ENCODE assay signal across 9 mouse cellular contexts in the genomic region with DNA sequence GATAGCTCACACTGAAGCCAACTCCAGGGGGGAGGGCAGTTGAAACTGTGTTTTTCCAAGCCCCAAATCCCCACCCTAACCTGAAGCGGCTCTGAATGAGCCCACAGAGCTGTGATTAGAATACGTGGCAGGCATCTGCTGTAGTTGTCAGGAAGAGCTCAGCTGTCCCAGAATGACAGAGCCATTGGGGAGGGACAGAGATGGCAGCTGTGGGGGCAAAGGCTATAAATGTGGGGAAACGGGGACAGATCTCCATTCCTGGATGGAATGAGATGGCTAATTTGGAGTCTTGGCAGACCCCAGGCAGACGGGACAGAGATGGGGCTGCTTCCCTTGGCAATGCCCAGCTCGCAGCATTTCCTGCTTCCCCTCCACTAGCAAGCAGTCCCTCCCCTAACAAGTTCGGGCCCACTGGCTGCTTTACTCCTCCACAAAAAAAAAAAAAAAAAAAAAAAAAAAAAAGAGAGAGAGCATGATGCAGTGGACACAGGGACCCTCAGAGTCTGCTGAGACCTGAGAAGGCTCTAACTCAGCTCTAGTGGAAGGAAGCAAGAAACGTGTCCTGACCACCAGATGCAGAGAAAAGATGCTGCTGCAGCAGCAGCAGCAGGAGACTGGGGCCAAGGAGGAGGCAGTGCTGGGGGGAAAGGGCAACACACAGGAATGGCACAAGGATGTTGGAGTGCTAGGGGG. TPM values are rescaled to one million over a fixed set of nuclear protein-coding genes. Genes with fewer than 3 reads are reported as not detected.
DNase-seq lines count a peak whose midpoint lies in the region; ATAC-seq and TF ChIP-seq lines count a peak whose summit lies in the region.
"Had no signal": no experiment of that assay in that cellular context is flagged by ENCODE, and none has a peak within 500 bp of the region (broad histone marks: within the 10 kb centered on the region; RNA-seq: fewer than 3 reads in every experiment).

No protein-coding gene starts in this region.

- ATAC-seq in heart, embryonic 15.5 days (replicated peaks; ENCODE audit: insufficient number of reproducible peaks, insufficient read depth, low FRiP score, low read depth) = no peak
- no peak for ATAC-seq in forebrain, embryonic 13.5 days
- ATAC-seq in liver, embryonic 15.5 days (ENCODE audit: insufficient read depth) = no peak

- peaks cover 47% of the 10 kb centered on the region for H3K4me1 ChIP-seq in heart, embryonic 15.5 days (replicated peaks)
- H3K4me1 ChIP-seq in CH12.LX (ENCODE audit: control insufficient read depth in 1 of 2, insufficient read depth in 2 of 2) = peaks cover 3 to 12% of the 10 kb centered on the region in 2 experiments; a peak in 3 of 4 replicates
- peaks cover 20% of the 10 kb centered on the region for H3K4me1 ChIP-seq in forebrain, embryonic 13.5 days
- H3K4me1 ChIP-seq in liver, embryonic 15.5 days (replicated peaks) = peaks cover 22% of the 10 kb centered on the region

- peaks cover 20% of the 10 kb centered on the region; the same call in 1 of the 2 replicates for H3K27me3 ChIP-seq in heart, embryonic 15.5 days
- H3K27me3 ChIP-seq in CH12.LX (replicated peaks) = peaks cover 32% of the 10 kb centered on the region
- H3K27me3 ChIP-seq in forebrain, embryonic 13.5 days = peaks cover 4% of the 10 kb centered on the region; the same call in 1 of the 2 replicates
- H3K27me3 ChIP-seq in liver, embryonic 15.5 days = peaks cover 65% of the 10 kb centered on the region

- H3K4me2 ChIP-seq in heart, embryonic 15.5 days = peak overlapping the region; percentile 98
- H3K4me2 ChIP-seq in CH12.LX (ENCODE audit: insufficient read depth, low read depth, poor library complexity, severe bottlenecking) = no peak overlapping the region
- H3K4me2 ChIP-seq in forebrain, embryonic 13.5 days = peak overlapping the region; percentile 80
- 0 out of 2 replicates have a peak overlapping the region, but pooled peaks have one; percentile 95 for H3K4me2 ChIP-seq in liver, embryonic 15.5 days

- dilution Hi-C loops in CH12.LX (cut with MboI; ENCODE audit: extremely low pct_ligation_motif_present, extremely low pct_unique_long_range_greater_than_20kb, low sequenced_read_pairs) = no loop called here

- peak overlapping the region; percentile 79 for H3K27ac ChIP-seq in heart, embryonic 15.5 days
- H3K27ac ChIP-seq in CH12.LX (ENCODE audit: insufficient read depth, low read depth) = no peak overlapping the region
- peak overlapping the region; percentile 74 for H3K27ac ChIP-seq in forebrain, embryonic 13.5 days
- H3K27ac ChIP-seq in liver, embryonic 15.5 days (replicated peaks) = no peak overlapping the region

- no peak for TF ChIP-seq CTCF in CH12.LX (conservative IDR thresholded peaks at IDR 0.05 in 1 of 2, IDR thresholded peaks at IDR 0.05 in 1 of 2; ENCODE audit: low read depth in 2 of 2, low read length in 2 of 2)

- no peak for TF ChIP-seq EP300 in CH12.LX (IDR thresholded peaks at IDR 0.05; ENCODE audit: low read length)

- TF ChIP-seq POLR2A in CH12.LX (IDR thresholded peaks at IDR 0.05; ENCODE audit: low read depth, low read length) = no peak

- H3K9me3 ChIP-seq in heart, embryonic 15.5 days (replicated peaks) = no peaks in the 10 kb centered on the region
- no peaks in the 10 kb centered on the region for H3K9me3 ChIP-seq in CH12.LX (replicated peaks; ENCODE audit: low read length)
- no peaks in the 10 kb centered on the region for H3K9me3 ChIP-seq in forebrain, embryonic 13.5 days (replicated peaks)
- H3K9me3 ChIP-seq in liver, embryonic 15.5 days (replicated peaks) = no peaks in the 10 kb centered on the region

- no peaks in the 10 kb centered on the region for H3K79me2 ChIP-seq in CH12.LX (replicated peaks; ENCODE audit: control insufficient read depth, extremely low read depth, insufficient read depth, poor library complexity, severe bottlenecking)

- no peaks in the 10 kb centered on the region for H3K36me3 ChIP-seq in heart, embryonic 15.5 days
- H3K36me3 ChIP-seq in CH12.LX (replicated peaks in 1 of 2; ENCODE audit: control insufficient read depth in 1 of 2, insufficient read depth in 1 of 2, low read length in 1 of 2) = peaks cover 0 to 14% of the 10 kb centered on the region in 2 experiments
- no peaks in the 10 kb centered on the region for H3K36me3 ChIP-seq in forebrain, embryonic 13.5 days (ENCODE audit: poor library complexity, severe bottlenecking)
- H3K36me3 ChIP-seq in liver, embryonic 15.5 days (replicated peaks) = no peaks in the 10 kb centered on the region

- DNase-seq in heart, postnatal 10 days = no peak
- DNase-seq in CH12.LX (ENCODE audit: extremely low read depth) = no peak
- DNase-seq in layer of hippocampus, postnatal 14 days (ENCODE audit: low spot score in 2 of 2) = no peak
- no peak for DNase-seq in ovary, postnatal 10 days (ENCODE audit: low spot score)
- DNase-seq in kidney, adult 11 months = no peak
- DNase-seq: thymus, postnatal 14 days had no signal

- H3K9ac ChIP-seq in heart, embryonic 15.5 days = 0 out of 2 replicates have a peak overlapping the region, but pooled peaks have one; percentile 73
- no peak overlapping the region for H3K9ac ChIP-seq in CH12.LX (ENCODE audit: insufficient read depth, low read depth)
- H3K9ac ChIP-seq in forebrain, embryonic 13.5 days = 0 out of 2 replicates have a peak overlapping the region, but pooled peaks have one; percentile 71
- H3K9ac ChIP-seq in liver, embryonic 15.5 days = no peak overlapping the region

- peak overlapping the region; percentile 64; the same call in 1 of the 2 replicates for H3K4me3 ChIP-seq in heart, embryonic 15.5 days
- no peak overlapping the region for H3K4me3 ChIP-seq in CH12.LX (replicated peaks in 1 of 3; ENCODE audit: low read depth in 2 of 3, low read length in 2 of 3, poor library complexity in 1 of 3)
- peak overlapping the region; percentile 50 for H3K4me3 ChIP-seq in forebrain, embryonic 13.5 days
- H3K4me3 ChIP-seq in liver, embryonic 15.5 days (replicated peaks) = no peak overlapping the region

- WGBS in heart, embryonic 15.5 days = 22% methylated on average over 7 of the region's 7 CpGs
- 25% methylated on average over 7 of the region's 7 CpGs for WGBS in forebrain, embryonic 13.5 days
- WGBS in liver, embryonic 15.5 days (ENCODE audit: insufficient replicate concordance) = 12% methylated on average over 7 of the region's 7 CpGs

- in situ Hi-C loops in CH12.LX (cut with MboI; ENCODE audit: low pct_ligation_motif_present, low pct_unique_long_range_greater_than_20kb, low sequenced_read_pairs) = no loop called here

- TF ChIP-seq RAD21 in CH12.LX (IDR thresholded peaks at IDR 0.05; ENCODE audit: low read depth, low read length) = no peak

- intact Hi-C loops in heart, postnatal 10 days (cut with DNase I) = loop anchor here (10.0 kb wide), 1 partner anchor 76 kb away; no protein-coding TSS in a partner anchor

TF ChIP-seq in CH12.LX, 34 proteins besides CTCF, POLR2A, EP300 and RAD21:
- TF ChIP-seq NELFE (IDR thresholded peaks at IDR 0.05; ENCODE audit: low read depth, low read length) (no peak), ZNF384 (IDR thresholded peaks at IDR 0.05; ENCODE audit: low read depth, low read length) (peak; percentile 34; the same call in 1 of the 2 replicates)

RNA-seq across cellular contexts. Expression of a gene that starts 9.4 kb away (rescaled TPM):
- polyA plus RNA-seq in heart, embryonic 15.5 days (2015; fragmentation: Nextera tagmentation; extraction: Ambion mirVana) = 32.1 and 48.3 TPM in 2 replicates
- total RNA-seq in heart, postnatal 10 days (2021) = 10 to 100 TPM; 11.7 to 11.8 TPM
- 15.9 and 23.9 TPM in 2 replicates for total RNA-seq in CH12.LX (2012; rRNA removed)
- 17.7 and 19.7 TPM in 2 replicates for total RNA-seq in CH12.LX (2014; rRNA removed)
- polyA plus RNA-seq in CH12.LX (2012; ENCODE audit: insufficient read length, low read depth) = 20.0 and 20.7 TPM in 2 replicates
- 57.1 and 61.2 TPM in 2 replicates for polyA plus RNA-seq in forebrain, embryonic 13.5 days (2015; fragmentation: Nextera tagmentation; extraction: Ambion mirVana)
- 14.1 and 14.3 TPM in 2 replicates for polyA plus RNA-seq in liver, embryonic 15.5 days (2015; fragmentation: Nextera tagmentation; extraction: Ambion mirVana)
- total RNA-seq in layer of hippocampus, postnatal 14 days (2021) = 10 to 100 TPM in 1 of 2 experiments, 1 to 10 TPM in 1; 7.5 to 11.1 TPM

RNA-seq across cellular contexts. Expression of a gene that starts 21.7 kb away (rescaled TPM):
- polyA plus RNA-seq in heart, embryonic 15.5 days (2015; fragmentation: Nextera tagmentation; extraction: Ambion mirVana) = 3.7 and 6.6 TPM in 2 replicates
- total RNA-seq in heart, postnatal 10 days (2021) = 10 to 100 TPM; 36.1 to 38.5 TPM
- total RNA-seq in CH12.LX (2012; rRNA removed) (3.8 and 7.6 TPM in 2 replicates), CH12.LX (2014; rRNA removed) (0.34 and 0.69 TPM in 2 replicates)
- 0.59 and 0.80 TPM in 2 replicates for polyA plus RNA-seq in CH12.LX (2012; ENCODE audit: insufficient read length, low read depth)
- 4.1 TPM in 2 replicates for polyA plus RNA-seq in forebrain, embryonic 13.5 days (2015; fragmentation: Nextera tagmentation; extraction: Ambion mirVana)
- polyA plus RNA-seq in liver, embryonic 15.5 days (2015; fragmentation: Nextera tagmentation; extraction: Ambion mirVana) = 0.21 and 0.32 TPM in 2 replicates
- total RNA-seq in layer of hippocampus, postnatal 14 days (2021) = 10 to 100 TPM; 45.2 to 50.8 TPM

RNA-seq across cellular contexts. Expression of a gene that starts 25.0 kb away (rescaled TPM):
- polyA plus RNA-seq in heart, embryonic 15.5 days (2015; fragmentation: Nextera tagmentation; extraction: Ambion mirVana) = 19.4 and 23.5 TPM in 2 replicates
- total RNA-seq in heart, postnatal 10 days (2021) = 10 to 100 TPM; 22.9 to 24.5 TPM
- total RNA-seq in CH12.LX (2012; rRNA removed) = 10.8 and 11.9 TPM in 2 replicates
- total RNA-seq in CH12.LX (2014; rRNA removed) = 4.3 and 5.6 TPM in 2 replicates
- 8.0 and 9.9 TPM in 2 replicates for polyA plus RNA-seq in CH12.LX (2012; ENCODE audit: insufficient read length, low read depth)
- polyA plus RNA-seq in forebrain, embryonic 13.5 days (2015; fragmentation: Nextera tagmentation; extraction: Ambion mirVana) = 30.3 and 32.7 TPM in 2 replicates
- 5.5 and 5.8 TPM in 2 replicates for polyA plus RNA-seq in liver, embryonic 15.5 days (2015; fragmentation: Nextera tagmentation; extraction: Ambion mirVana)
- total RNA-seq in layer of hippocampus, postnatal 14 days (2021) = 10 to 100 TPM; 47.1 to 47.2 TPM

RNA-seq across cellular contexts. Expression of a gene that starts 49.2 kb away (rescaled TPM):
- 30.2 and 47.2 TPM in 2 replicates for polyA plus RNA-seq in heart, embryonic 15.5 days (2015; fragmentation: Nextera tagmentation; extraction: Ambion mirVana)
- 10 to 100 TPM; 29.3 to 35.8 TPM for total RNA-seq in heart, postnatal 10 days (2021)
- total RNA-seq in CH12.LX (2012; rRNA removed) = 30.8 and 31.2 TPM in 2 replicates
- 15.9 and 18.1 TPM in 2 replicates for total RNA-seq in CH12.LX (2014; rRNA removed)
- 29.6 and 30.6 TPM in 2 replicates for polyA plus RNA-seq in CH12.LX (2012; ENCODE audit: insufficient read length, low read depth)
- 62.5 and 68.8 TPM in 2 replicates for polyA plus RNA-seq in forebrain, embryonic 13.5 days (2015; fragmentation: Nextera tagmentation; extraction: Ambion mirVana)
- 26.3 and 29.2 TPM in 2 replicates for polyA plus RNA-seq in liver, embryonic 15.5 days (2015; fragmentation: Nextera tagmentation; extraction: Ambion mirVana)
- total RNA-seq in layer of hippocampus, postnatal 14 days (2021) = 10 to 100 TPM; 51.2 to 58.9 TPM

Comparison
In these comparisons a context has a peak if more than half of its experiments do, and no peak if none do; other contexts are left out.
1. H3K27ac ChIP-seq: peak in heart, embryonic 15.5 days (single experiment) and forebrain, embryonic 13.5 days (single experiment); none in CH12.LX (single experiment) and liver, embryonic 15.5 days (single experiment).
2. H3K4me3 ChIP-seq: peak in heart, embryonic 15.5 days (single experiment) and forebrain, embryonic 13.5 days (single experiment); none in CH12.LX (0 of 3) and liver, embryonic 15.5 days (single experiment).
3. H3K9ac ChIP-seq: peak in heart, embryonic 15.5 days (single experiment) and forebrain, embryonic 13.5 days (single experiment); none in CH12.LX (single experiment) and liver, embryonic 15.5 days (single experiment).